Mouse (Mus musculus) kidney, postnatal 10 days (tissue): ENCODE results near the gene Gm14326.
"Not testable (repeated sequence)": the region's sequence is repeated elsewhere in the genome, so short reads cannot be mapped to it uniquely, and the experiment has no call there.

Source experiments
- DNase-seq: peaks from one replicate; pipeline ENCODE4 v3.0.0; 2021; ENCODE audit warnings: mixed read lengths

Gm14326 gene

GRCm38 (mm10) chr2:177957145-177957544 is at the start of gene Gm14326:
Gm14326 (minus strand) TSS chr2:177957297.
- DNase-seq, result peak; percentile 80

DNA sequence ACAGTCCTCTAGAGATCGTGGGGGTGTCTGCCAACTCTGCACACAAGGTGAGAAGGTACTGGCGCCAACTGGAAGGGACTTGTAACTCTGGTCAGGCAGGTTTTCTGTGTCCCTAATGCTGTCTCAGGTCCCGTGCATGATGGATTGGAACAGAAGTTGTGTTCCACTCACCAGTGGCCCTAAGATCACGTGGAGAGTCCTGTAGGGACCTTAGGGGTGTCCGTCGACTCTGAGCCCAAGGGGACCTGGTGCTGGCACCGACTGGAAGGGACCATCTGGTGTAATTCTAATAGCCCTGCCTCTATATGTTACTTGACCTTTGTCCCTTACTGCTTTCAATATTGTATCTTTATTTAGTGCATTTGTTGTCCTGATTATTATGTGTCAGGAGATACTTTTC is 17.7 kb upstream of the Gm14326 start:
- DNase-seq, result not testable (repeated sequence)

- DNase-seq, result peak; percentile 41
These were observed 363 bp downstream of the Gm14326 start for GRCm38 (mm10) chr2:177956734-177957133.

DNA sequence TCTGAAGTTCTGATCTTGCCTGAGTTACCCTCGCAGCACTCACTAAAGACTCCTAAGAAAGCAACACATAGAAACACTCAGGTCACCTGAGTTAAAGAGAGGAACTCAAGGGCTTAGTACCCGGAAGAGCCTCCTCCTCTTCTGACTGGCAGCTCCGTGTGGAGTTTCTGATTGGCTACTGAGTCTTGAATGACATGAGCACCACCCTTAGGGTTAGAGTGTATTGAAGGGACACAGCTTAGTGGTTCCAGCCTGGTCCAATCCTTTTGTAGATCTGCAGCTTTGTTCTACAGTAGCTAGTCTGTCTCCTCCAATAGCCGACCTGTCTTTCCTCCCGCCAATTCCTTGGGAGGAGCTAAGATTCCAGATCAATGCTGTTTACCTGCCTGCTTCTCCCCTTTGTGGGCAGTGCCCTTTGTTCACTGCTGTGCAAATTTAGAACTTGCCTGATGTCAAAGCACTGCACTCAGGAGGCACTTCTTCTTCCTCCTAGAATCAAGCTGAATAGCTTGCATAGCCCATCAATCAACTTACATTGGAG is 31.5 kb downstream of the Gm14326 start, which contains the start of gene Zfp972:
Gene Zfp972 (minus strand): TSS at position 51 of the 541 bp plus-strand sequence.
- not testable (repeated sequence) for DNase-seq

DNA sequence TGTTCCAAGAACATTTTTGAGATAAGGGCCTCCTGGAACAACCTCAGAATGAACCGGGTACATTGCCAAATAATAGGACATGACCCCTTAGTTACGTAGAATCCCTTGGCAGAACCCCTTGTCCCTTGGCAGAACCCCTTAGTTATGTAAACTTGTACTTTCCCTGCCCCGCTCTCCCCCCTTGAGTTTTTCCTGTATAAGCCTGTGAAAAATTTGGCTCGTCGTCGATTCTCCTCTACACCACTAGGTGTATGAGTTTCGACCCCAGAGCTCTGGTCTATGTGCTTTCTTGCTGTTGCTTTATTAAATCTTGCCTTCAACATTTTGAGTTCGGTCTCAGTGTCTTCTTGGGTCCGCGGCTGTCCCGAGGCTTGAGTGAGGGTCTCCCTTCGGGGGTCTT is 53.8 kb downstream of the Gm14326 start:
- DNase-seq, result not testable (repeated sequence)

DNA sequence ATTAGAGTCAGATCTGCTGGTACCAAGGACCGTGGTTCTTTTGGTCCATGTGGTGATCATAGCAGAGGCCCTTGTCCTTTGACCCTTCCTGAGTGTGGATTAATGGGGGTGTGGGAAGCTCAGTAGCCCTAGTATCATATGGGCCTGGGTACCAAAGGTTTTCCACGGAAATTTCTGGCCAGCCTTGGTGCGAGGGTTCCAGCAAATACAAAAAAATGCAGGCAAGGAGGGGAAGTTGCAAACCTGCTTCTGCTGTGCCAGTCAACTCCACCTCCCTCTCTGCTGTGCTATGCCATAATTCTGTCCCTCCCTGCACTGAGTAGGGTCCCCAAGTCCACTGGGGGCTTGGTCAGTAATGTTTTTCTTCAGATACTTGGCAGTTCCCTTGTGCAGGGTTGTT is 58.9 kb downstream of the Gm14326 start:
- DNase-seq, result not testable (repeated sequence)

DNA sequence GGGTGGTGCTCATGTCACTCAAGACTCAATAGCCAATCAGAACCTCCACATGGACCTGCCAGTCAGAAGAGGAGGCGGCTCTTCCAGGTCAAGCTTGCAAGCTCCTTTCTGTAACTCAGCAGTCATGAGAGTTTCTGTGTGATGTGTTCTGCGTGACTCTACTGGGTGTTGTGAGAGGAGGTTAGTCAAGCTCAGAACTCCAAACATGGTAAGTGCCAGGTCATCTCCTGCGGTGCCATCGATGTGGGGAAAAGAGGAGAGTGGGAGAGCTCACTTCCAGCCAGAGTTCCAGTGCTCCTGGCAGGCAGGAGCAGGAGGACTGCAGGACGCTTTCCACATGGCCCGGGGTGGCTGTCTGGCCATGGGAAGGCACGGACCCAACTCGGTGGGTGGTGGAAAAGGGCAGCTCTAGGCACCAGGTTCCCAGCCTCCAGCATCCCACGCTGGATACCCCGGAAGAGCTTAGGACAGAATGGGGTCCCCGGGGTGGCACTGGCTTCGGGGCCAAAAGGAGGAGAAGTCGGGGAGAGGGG is 60.0 kb downstream of the Gm14326 start, which contains the start of gene Gm14327:
Gene Gm14327 (plus strand): TSS at position 51 of the 533 bp plus-strand sequence.
- not testable (repeated sequence) for DNase-seq

- DNase-seq, result not testable (repeated sequence)
These were observed 69.4 kb downstream of the Gm14326 start for GRCm38 (mm10) chr2:177887743-177888142.
